Mouse (Mus musculus): ENCODE measurements around the gene Mlxipl. TPM values are rescaled to one million over a fixed set of nuclear protein-coding genes. Genes with fewer than 3 reads are reported as not detected.

Gene Mlxipl
- polyA plus RNA-seq, 1 experiment: 0.12 TPM

- no peaks in the 10 kb centered on the region for H3K36me3 ChIP-seq (replicated peaks; ENCODE audit: low read length)
- H3K9me3 ChIP-seq: peaks cover 3% of the 10 kb centered on the region; the same call in 1 of the 2 replicates
- TF ChIP-seq FLI1 (IDR thresholded peaks at IDR 0.05; ENCODE audit: low read length) (no peak), GATA1 (IDR thresholded peaks at IDR 0.05; ENCODE audit: borderline replicate concordance, low read length) (no peak)
- H3K4me3 ChIP-seq (replicated peaks): no peak overlapping the region
- H3K27me3 ChIP-seq (replicated peaks): peaks cover 79% of the 10 kb centered on the region
- peaks cover 19% of the 10 kb centered on the region for H3K4me1 ChIP-seq
Observed at GRCm38 (mm10) chr5:135109976-135110375, 20.3 kb downstream of the Mlxipl start.

GRCm38 (mm10) chr5:135113782-135114181, 24.1 kb downstream of the Mlxipl start:
- H3K4me1 ChIP-seq: peaks cover 6% of the 10 kb centered on the region
- H3K4me3 ChIP-seq (replicated peaks): no peak overlapping the region
- H3K9me3 ChIP-seq: peaks cover 3% of the 10 kb centered on the region; the same call in 1 of the 2 replicates
- H3K36me3 ChIP-seq (replicated peaks; ENCODE audit: low read length): no peaks in the 10 kb centered on the region
- peaks cover 56% of the 10 kb centered on the region for H3K27me3 ChIP-seq (replicated peaks)
- no peak for TF ChIP-seq FLI1 (IDR thresholded peaks at IDR 0.05; ENCODE audit: low read length)
- TF ChIP-seq GATA1 (IDR thresholded peaks at IDR 0.05; ENCODE audit: borderline replicate concordance, low read length): no peak

GRCm38 (mm10) chr5:135115241-135115640, 25.6 kb downstream of the Mlxipl start:
- no peak for TF ChIP-seq GATA1 (IDR thresholded peaks at IDR 0.05; ENCODE audit: borderline replicate concordance, low read length)
- TF ChIP-seq FLI1 (IDR thresholded peaks at IDR 0.05; ENCODE audit: low read length): no peak
- Histone ChIP-seq H3K36me3 (replicated peaks; ENCODE audit: low read length) (no peaks in the 10 kb centered on the region), H3K9me3 (peaks cover 3% of the 10 kb centered on the region; the same call in 1 of the 2 replicates), H3K4me3 (replicated peaks) (no peak overlapping the region), H3K27me3 (replicated peaks) (peaks cover 51% of the 10 kb centered on the region), H3K4me1 (peaks cover 11% of the 10 kb centered on the region)

- TF ChIP-seq GATA1 (IDR thresholded peaks at IDR 0.05; ENCODE audit: borderline replicate concordance, low read length) (no peak), FLI1 (IDR thresholded peaks at IDR 0.05; ENCODE audit: low read length) (no peak)
- Histone ChIP-seq H3K27me3 (replicated peaks) (peaks cover 49% of the 10 kb centered on the region), H3K9me3 (no peaks in the 10 kb centered on the region), H3K4me3 (replicated peaks) (peak overlapping the region; percentile 55), H3K36me3 (replicated peaks; ENCODE audit: low read length) (no peaks in the 10 kb centered on the region), H3K4me1 (peaks cover 31% of the 10 kb centered on the region)
Observed at GRCm38 (mm10) chr5:135118589-135119081, 28.9 kb downstream of the Mlxipl start.

GRCm38 (mm10) chr5:135120753-135121152, 31.1 kb downstream of the Mlxipl start:
- Histone ChIP-seq H3K4me3 (replicated peaks) (no peak overlapping the region), H3K27me3 (replicated peaks) (peaks cover 53% of the 10 kb centered on the region), H3K36me3 (replicated peaks; ENCODE audit: low read length) (no peaks in the 10 kb centered on the region), H3K4me1 (peaks cover 35% of the 10 kb centered on the region), H3K9me3 (no peaks in the 10 kb centered on the region)
- TF ChIP-seq FLI1 (IDR thresholded peaks at IDR 0.05; ENCODE audit: low read length): no peak
- TF ChIP-seq GATA1 (IDR thresholded peaks at IDR 0.05; ENCODE audit: borderline replicate concordance, low read length): no peak

GRCm38 (mm10) chr5:135126121-135126520, 36.4 kb downstream of the Mlxipl start:
- peaks cover 18% of the 10 kb centered on the region for H3K4me1 ChIP-seq

GRCm38 (mm10) chr5:135127669-135128068, 38.0 kb downstream of the Mlxipl start:
- no peak for TF ChIP-seq GATA1 (IDR thresholded peaks at IDR 0.05; ENCODE audit: borderline replicate concordance, low read length)
- TF ChIP-seq FLI1 (IDR thresholded peaks at IDR 0.05; ENCODE audit: low read length): no peak
- H3K27me3 ChIP-seq (replicated peaks): peaks cover 85% of the 10 kb centered on the region

More at GRCm38 (mm10) chr5:135126121-135126520, 36.4 kb downstream of the Mlxipl start:
- TF ChIP-seq GATA1 (IDR thresholded peaks at IDR 0.05; ENCODE audit: borderline replicate concordance, low read length): no peak
- no peak for TF ChIP-seq FLI1 (IDR thresholded peaks at IDR 0.05; ENCODE audit: low read length)
- H3K9me3 ChIP-seq: peaks cover 11% of the 10 kb centered on the region
- no peak overlapping the region for H3K4me3 ChIP-seq (replicated peaks)
- H3K36me3 ChIP-seq (replicated peaks; ENCODE audit: low read length): no peaks in the 10 kb centered on the region
- H3K27me3 ChIP-seq (replicated peaks): peaks cover 84% of the 10 kb centered on the region

GRCm38 (mm10) chr5:135129747-135130146, 40.1 kb downstream of the Mlxipl start:
- Histone ChIP-seq H3K36me3 (replicated peaks; ENCODE audit: low read length) (no peaks in the 10 kb centered on the region), H3K4me1 (peaks cover 19% of the 10 kb centered on the region), H3K27me3 (replicated peaks) (peaks cover 90% of the 10 kb centered on the region), H3K9me3 (peaks cover 11% of the 10 kb centered on the region), H3K4me3 (replicated peaks) (no peak overlapping the region)
- TF ChIP-seq GATA1 (IDR thresholded peaks at IDR 0.05; ENCODE audit: borderline replicate concordance, low read length): no peak
- TF ChIP-seq FLI1 (IDR thresholded peaks at IDR 0.05; ENCODE audit: low read length): no peak

More at GRCm38 (mm10) chr5:135127669-135128068, 38.0 kb downstream of the Mlxipl start:
- Histone ChIP-seq H3K36me3 (replicated peaks; ENCODE audit: low read length) (no peaks in the 10 kb centered on the region), H3K4me1 (peaks cover 4% of the 10 kb centered on the region; the same call in 1 of the 2 replicates), H3K4me3 (replicated peaks) (no peak overlapping the region), H3K9me3 (peaks cover 11% of the 10 kb centered on the region)

GRCm38 (mm10) chr5:135133736-135134405, 44.2 kb downstream of the Mlxipl start:
- Histone ChIP-seq H3K9me3 (peaks cover 35% of the 10 kb centered on the region), H3K4me3 (replicated peaks) (peak overlapping the region; percentile 93), H3K27me3 (replicated peaks) (peaks cover 56% of the 10 kb centered on the region), H3K4me1 (peaks cover 23% of the 10 kb centered on the region), H3K36me3 (replicated peaks; ENCODE audit: low read length) (no peaks in the 10 kb centered on the region)
- TF ChIP-seq FLI1 (IDR thresholded peaks at IDR 0.05; ENCODE audit: low read length): no peak
- TF ChIP-seq GATA1 (IDR thresholded peaks at IDR 0.05; ENCODE audit: borderline replicate concordance, low read length): no peak

GRCm38 (mm10) chr5:135134534-135134933, 44.8 kb downstream of the Mlxipl start:
- Histone ChIP-seq H3K36me3 (replicated peaks; ENCODE audit: low read length) (no peaks in the 10 kb centered on the region), H3K9me3 (peaks cover 36% of the 10 kb centered on the region), H3K4me3 (replicated peaks) (peak overlapping the region; percentile 93), H3K4me1 (peaks cover 28% of the 10 kb centered on the region), H3K27me3 (replicated peaks) (peaks cover 49% of the 10 kb centered on the region)
- no peak for TF ChIP-seq GATA1 (IDR thresholded peaks at IDR 0.05; ENCODE audit: borderline replicate concordance, low read length)
- no peak for TF ChIP-seq FLI1 (IDR thresholded peaks at IDR 0.05; ENCODE audit: low read length)

All from megakaryocyte, embryonic 14.5 days (primary cell).